Mouse (Mus musculus): ENCODE results near the gene Tdrd1.

Gene Tdrd1

GRCm38 (mm10) chr19:56915084-56915483 lies 89.1 kb downstream of the Tdrd1 start:
- no peak for DNase-seq

Measured in thymus, postnatal 4 days (tissue).